Mouse (Mus musculus) liver, embryonic 14.5 days (tissue): ENCODE measurements at regions not wholly inside any gene's neighbourhood (a gene's known extent, or its start where the extent isn't known, plus 50 kb on each side); places are given as distances from the start of the nearest gene placed in this dataset.

Source experiments
- CTCF ChIP-seq: IDR thresholded peaks from 2 replicates; pipeline ENCODE4 v1.5.1; 2016; ENCODE audit warnings: antibody characterized with exemption, low read depth, control low read depth
- EP300 ChIP-seq: IDR thresholded peaks from 2 replicates; pipeline ENCODE4 v1.6.1; 2016; ENCODE audit warnings: antibody characterized with exemption, low read depth

- TF ChIP-seq EP300, result no peak
- no peak for TF ChIP-seq CTCF
Measured at GRCm38 (mm10) chr1:144421374-144421773, 146.1 kb downstream of the Rgs21 start.
